Mouse (Mus musculus) C2C12 (cell line): ENCODE results near the gene Fignl1.

Experiments
- CTCF ChIP-seq: IDR thresholded peaks from one replicate; pipeline ENCODE4 v1.5.1; 2011; ENCODE audit not compliant: control insufficient read depth, insufficient read depth, insufficient read length
- MAX ChIP-seq: IDR thresholded peaks from one replicate; pipeline ENCODE4 v1.6.1; 2011; ENCODE audit warnings: mild to moderate bottlenecking, control low read depth
- MYOG ChIP-seq: IDR thresholded peaks from one replicate; pipeline ENCODE4 v1.6.1; 2011; ENCODE audit not compliant: control insufficient read depth, insufficient read length; ENCODE audit errors: extremely low read depth

DNA sequence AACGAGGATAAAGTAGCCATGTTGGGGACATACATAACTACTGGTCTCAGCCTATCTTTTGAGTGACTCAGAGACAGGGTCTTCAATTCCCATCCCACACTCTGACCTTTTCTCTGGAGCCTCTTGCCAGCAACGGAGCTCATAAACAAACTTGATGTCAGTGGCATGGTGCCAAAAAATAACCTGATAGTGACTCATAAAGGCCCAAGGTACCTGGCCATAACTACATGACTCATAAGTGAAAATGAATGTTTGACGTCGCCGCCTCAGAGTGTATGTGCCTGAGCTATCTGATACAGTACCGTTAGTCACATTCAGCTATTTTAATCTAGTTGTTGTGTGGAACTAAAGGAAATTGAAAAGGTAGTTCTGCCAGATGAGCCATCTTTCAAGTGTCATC is 16.9 kb upstream of the Fignl1 start:
- TF ChIP-seq CTCF (no peak), MAX (no peak), MYOG (no peak)
